Mouse (Mus musculus): ENCODE results near the gene Nab2.

Nab2 gene

GRCm38 (mm10) chr10:127615591-127615990 lies 52.8 kb downstream of the Nab2 start:
- DNase-seq (ENCODE audit: low spot score), result no peak

DNA sequence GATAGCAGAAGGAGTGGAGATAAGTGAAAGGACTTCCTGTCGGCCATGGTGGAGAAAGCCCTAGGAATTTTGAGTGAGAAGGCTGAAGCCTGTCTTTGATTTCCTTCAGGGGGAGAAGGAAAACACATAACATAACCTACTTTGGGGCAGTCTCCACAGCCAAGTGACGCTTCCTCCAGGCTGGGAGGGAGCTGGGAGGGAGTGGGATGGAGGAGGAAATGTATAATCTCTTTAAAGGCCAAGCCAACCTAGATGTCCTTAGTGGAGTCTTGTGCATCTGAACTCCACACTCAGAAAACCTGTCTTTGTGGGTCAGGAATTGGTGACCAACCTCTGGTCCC lies 53.4 kb downstream of the Nab2 start:
- no peak for DNase-seq (ENCODE audit: low spot score)

- no peak for DNase-seq (ENCODE audit: low spot score)
Observed at GRCm38 (mm10) chr10:127614236-127615033, 53.9 kb downstream of the Nab2 start.

GRCm38 (mm10) chr10:127612079-127612775 lies 56.1 kb downstream of the Nab2 start:
- DNase-seq (ENCODE audit: low spot score), result no peak
